Mouse (Mus musculus) adrenal gland, adult 18-20 months (tissue): Measurements from ENCODE around the gene Mettl7b. TPM values are rescaled to one million over a fixed set of nuclear protein-coding genes. Genes with fewer than 3 reads are reported as not detected.
A peak's percentile ranks its signal among the peaks of the same experiment; 100 is the strongest.
"Not testable (repeated sequence)": the region's sequence is repeated elsewhere in the genome, so short reads cannot be mapped to it uniquely, and the experiment has no call there.

ENCODE experiments used
- DNase-seq, 2 experiments: peaks; one replicate each; pipeline ENCODE4 v3.0.0; 2021 to 2022; ENCODE audit warnings: low spot score in 2 of 2
- long read RNA-seq, 2 experiments: library from polyadenylated mRNA; stranded (forward); transcript quantifications; one replicate each; pipeline ENCODE4 v2.0.0; 2021
- total RNA-seq, 2 experiments: library from RNA; stranded (reverse); gene quantifications; 1 replicate in 1 of 2; 2 replicates in 1 of 2; pipeline ENCODE4 v1.2.3; 2021

Gene Mettl7b
- under 1 TPM; 0.32 to 0.33 TPM for total RNA-seq
- long read RNA-seq, experiment 1, result 0 reads
- long read RNA-seq, experiment 2, result 0 reads

DNA sequence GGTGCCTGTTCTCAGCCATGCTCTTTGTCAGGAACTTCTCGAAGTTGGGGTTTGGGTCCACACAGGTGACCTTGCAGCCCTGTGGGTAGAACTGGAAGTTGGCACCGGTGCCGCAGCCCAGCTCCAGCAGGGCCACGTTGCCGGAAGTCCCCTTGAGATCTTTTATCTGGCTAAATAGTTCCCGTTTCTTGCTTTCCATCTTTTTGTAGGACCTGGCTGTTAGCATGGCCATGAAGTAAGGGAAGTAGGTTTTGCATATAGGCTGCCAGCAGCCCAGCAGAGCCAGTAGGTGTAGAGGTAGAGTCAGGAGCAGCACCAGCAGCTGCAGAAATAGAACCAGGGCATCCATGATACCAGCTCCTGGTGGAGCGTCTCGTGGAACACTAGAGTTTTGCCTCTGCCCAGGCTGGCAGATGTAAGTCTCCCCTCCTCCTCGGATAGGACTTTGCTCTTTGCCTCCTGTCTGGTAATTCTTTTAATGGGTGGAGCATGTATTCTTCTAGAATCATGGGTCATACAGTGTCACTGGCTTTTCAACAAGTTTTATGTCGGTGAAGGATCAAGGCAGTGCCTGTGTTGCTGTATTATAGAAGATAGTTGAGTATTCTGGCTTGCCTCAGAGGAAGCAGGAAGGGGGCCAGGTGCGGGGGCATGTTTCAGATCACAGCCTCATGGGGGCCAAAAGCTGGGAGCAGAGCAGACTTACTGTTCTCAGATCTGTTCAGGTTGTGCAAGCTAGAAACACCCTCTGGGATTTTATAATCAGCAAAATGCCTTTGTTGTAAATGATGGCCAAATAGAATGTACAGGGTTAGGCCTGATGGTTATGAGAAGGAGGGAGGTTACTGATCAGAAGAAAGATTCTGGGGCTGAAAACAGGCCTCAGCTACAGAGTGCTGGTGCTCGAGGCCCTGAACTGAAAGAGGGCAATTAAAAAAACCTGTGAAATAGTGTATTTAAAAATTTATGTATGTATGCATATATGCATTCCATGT, at the start of gene Mettl7b:
Gene Mettl7b, minus strand, starts transcription at position 399 of the 995 bp plus-strand sequence.
- no peak for DNase-seq

DNA sequence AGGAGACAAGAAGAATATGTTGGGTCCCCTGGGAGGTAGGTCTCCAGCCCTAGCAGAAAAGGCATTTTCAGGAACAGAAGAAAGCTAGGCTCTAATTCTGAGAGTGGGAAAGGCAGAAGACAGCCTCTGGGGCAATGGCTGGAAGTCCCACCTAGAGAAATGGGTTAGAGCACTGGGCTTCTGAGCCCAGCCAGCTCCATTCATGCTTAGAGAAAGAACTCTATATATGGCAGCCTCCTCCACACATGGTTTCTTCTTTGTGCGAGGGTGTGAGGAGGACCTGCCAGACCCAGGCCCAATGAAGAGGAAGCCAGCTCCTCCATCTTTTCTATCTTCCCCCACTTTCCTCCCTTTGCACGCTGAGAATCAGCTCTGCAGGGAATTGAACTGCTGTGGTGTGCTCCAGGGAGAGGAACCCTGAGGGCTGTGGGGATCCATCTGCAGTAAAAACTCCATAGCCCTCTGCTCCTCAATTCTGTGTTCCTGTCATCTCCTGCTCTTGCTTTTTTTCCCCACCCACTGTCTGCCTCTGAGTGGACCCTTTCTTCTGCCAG, 49.6 kb upstream of the Mettl7b start, which contains the start of gene Olfr763:
Gene Olfr763, plus strand, starts transcription at position 504 of the 554 bp plus-strand sequence.
- DNase-seq, result no peak

DNA sequence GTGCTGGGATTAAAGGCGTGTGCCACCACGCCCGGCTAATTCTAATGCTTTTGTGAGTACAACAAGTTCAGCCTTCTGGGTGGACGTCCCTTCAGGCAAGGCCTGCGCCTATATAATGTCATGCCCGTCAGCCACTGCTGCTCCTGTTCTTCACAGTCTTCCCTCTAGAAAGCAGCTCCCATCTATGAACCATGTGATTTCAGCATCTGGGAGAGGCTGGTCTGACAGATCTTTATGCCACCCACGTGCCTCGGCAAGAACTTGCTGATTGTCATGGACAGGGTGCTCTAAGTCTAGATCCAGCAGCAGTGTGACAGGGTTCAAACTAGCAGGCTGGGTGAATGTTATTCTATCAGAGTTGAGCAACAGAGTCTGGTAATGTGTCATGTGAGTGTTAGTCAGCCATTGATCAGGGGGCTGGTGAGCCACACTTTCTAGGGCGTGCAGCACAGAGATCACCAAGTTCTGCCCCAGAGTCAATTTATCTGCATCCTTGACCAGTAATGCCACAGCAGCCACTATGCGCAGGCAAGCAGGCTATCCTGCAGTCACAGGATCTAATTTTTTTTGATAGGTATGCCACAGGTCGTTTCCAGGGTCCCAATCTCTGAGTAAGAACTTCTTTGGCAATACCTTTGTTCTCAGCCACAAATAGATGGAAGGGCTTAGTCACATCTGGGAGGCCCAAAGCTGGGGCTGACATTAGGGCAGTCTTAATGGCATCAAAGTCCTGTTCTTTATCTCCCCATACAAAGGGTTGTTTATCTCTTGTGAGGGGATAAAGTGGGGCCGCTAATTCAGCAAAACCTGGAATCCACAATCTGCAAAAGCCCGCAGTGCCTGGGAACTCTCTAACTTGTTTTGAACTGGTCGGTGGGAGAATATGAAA, 43.5 kb upstream of the Mettl7b start:
- DNase-seq, result no peak

DNA sequence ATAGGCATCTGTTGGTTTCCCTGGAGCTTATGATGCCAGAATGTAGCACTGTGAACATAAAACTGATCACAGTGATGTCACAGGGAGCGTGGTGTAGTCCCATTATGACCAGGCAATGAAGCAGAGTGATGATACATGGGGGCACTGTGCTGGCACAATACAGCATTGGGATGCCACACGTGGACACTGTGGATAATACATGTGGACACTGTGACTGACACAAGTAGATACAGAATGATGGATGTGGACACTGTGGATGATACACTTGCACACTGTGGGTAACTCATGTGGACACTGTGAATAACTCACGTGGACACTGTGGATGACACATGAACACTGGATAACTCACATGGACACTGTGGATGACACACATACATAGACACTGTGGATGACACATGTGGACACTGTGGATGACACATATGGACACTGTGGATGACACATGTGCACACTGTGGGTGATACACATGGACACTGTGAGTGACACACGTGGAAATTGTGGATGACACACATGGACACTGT, 35.8 kb upstream of the Mettl7b start:
- DNase-seq, result no peak

DNA sequence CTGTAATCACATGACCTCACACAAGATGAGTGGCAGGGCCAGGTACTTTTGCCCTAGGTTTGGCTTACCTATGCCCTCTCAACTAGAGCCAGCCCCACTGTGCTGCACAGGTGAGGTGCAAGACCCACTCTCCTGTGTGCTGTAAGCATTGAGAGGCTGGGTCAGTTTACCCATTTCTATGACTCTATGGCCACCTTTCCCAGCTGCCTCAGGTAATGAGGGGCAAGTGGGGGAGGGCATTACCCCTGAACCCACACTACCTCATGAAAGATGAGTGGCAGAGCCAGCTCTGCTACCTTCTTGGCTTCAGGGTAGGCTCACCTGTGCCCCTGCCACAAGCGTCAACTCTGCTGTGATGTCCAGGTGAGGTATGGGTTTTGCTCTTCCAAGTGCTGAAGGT, 35.0 kb upstream of the Mettl7b start:
- DNase-seq, result no peak

DNA sequence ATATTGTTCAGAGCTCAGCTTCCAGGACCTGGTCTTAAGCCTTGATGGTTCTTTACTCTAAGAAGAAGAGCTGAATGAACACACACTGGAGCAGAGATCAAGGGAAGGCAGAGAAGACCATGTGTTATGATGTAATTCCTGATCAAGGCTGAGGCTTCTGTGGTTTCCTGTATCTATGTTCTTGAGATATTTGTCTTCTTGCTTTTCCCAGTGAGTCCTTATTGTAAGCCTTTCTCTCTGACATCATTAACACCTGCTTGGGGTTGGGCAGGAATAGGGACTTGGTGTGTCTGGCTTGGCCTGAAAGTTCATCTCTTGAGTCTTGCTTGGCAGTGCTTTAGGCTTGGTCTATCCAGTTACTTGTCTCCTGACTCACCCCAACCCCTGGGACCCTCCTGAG, 30.2 kb upstream of the Mettl7b start:
- no peak for DNase-seq

DNA sequence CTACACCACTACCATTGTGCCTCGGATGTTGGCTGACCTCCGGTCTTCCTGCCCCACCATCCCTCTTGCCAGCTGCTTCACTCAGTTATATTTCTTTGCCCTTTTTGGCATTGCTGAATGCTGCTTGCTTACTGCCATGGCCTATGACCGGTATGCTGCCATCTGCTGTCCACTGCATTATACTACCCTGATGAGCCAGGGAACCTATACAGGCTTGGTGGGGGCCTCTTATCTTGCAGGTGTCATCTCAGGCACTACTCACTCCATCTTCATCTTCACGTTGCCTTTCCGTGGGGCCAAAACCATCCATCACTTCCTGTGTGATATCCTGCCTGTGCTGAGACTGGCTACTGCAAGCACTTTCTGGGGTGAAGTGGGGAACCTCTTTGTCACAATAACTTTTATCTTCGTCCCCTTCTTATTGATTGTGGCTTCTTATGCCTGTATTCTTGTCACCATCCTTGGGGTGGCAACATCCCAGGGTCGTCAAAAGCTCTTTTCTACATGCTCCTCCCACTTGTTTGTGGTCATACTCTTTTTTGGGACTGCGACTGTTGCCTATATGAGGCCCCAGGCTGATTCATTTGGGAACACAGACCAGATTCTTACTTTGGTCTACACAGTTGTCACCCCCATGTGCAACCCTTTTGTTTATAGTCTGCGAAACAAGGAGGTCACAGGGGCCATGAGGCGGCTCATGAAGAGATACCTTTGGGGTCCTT, 29.5 kb upstream of the Mettl7b start:
- not testable (repeated sequence) for DNase-seq

DNA sequence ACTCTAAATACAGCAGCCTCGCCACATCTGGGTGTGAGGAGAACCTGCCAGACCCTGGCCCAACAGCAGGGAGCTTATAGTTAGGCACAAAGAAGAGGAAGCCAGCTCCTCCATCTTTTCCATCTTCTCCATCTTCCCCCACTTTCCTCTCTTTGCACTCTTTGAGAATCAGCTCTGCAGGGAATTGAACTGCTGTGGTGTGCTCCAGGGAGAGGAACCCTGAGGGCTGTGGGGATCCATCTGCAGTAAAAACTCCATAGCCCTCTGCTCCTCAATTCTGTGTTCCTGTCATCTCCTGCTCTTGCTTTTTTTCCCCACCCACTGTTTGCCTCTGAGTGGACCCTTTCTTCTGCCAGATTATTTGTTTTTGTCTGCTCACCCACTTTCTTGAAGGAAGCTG, 28.3 kb upstream of the Mettl7b start, which contains the start of gene Olfr9:
Gene Olfr9, plus strand, starts transcription at position 301 of the 400 bp plus-strand sequence.
- DNase-seq, result not testable (repeated sequence)

DNA sequence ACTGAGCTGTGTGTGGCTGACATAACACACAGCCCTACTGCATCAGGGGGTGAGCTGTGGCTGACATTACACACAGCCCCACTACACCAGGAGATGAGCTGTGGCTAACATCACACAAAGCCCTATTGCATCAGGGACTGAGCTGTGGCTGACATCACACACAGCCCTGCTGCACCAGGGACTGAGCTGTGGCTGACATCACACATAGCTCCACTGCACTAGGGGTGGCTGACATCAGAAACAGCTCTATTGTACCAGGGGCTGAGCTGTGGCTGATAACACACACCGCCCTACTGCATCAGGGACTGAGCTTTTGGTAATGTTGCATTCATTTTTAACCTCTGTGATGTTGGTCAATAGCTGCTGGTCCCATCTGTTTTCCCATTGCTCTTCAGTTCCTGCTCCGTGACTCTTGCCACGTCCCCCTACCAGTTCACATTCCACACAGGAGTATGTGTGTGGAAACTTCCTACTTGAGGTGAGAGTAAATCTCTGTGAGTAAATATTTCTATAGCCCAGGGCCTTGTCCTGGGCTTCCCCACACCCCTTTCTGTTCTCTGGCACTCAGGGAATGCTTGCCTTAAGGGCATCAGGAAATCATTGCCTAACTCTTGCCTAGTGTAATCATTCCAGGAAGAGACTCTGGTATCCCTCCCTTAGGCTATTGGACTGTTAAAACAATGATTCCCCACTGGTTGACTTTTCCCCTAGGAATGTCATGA, 20.0 kb upstream of the Mettl7b start:
- no peak for DNase-seq

DNA sequence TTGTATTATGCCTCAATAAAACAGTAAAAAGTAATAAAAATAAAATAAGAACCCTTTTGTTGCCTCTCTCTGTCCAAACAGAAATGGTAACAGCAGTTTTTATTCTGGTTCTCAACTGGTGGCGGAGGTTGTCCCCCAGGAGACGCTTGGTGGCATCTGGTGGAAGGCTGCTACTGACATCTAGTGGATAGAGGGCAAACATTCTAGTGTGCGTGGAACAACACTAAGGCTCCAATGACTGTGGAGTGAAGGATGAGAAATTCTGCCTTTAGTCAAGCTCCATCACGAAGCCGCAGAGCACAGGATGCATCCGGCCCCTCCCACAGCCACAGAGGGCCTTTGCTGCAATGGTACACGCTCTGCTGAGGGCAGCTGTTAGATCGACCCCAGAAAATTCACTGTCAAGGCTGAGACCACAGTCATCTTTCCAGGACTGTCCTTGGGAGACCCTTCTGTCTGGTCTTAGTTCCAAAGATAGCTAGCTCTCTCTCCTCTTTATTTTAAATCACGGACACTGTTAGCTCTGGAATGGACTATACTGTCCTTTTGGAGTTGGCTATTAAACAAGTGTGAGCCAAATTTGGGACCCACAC, 16.8 kb upstream of the Mettl7b start:
- peak; percentile 21 to 24 for DNase-seq

DNA sequence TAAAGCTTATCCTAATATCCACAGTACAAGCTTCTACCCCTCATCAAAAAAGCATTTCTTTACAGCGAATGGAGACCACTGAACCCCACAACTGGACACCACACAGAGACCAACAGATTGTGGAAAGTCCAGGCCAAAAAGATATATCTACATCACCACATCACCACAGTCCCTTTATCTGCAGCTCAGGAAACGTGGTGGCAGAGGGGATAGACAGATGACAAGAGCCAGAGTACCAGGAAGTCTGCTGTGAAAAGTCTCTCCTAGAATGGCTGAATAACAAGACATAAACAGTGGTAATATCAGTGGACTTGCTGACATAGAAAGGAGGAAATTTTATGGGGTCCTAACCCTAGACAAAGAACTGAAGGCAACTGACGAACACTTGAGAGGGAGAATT, 15.6 kb upstream of the Mettl7b start:
- no peak for DNase-seq

DNA sequence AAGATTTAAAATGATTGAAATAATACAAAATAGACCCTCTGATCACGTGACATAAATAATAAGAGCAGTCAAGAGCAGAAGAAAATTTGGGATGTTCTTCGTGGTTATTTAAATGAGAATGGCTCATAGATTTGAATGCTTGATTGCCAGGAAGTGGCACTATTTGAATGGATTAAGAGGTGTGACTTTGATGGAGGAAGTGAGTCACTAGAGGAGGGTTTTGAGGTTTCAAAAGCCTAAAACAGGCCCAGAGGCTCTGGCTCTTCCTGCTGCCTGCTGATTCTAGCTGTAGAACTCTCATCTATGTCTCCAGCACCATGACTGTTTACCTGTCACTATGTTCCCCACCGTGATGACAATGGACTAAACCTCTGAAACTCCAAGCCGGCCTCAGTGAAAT, 12.1 kb upstream of the Mettl7b start:
- DNase-seq, result no peak

DNA sequence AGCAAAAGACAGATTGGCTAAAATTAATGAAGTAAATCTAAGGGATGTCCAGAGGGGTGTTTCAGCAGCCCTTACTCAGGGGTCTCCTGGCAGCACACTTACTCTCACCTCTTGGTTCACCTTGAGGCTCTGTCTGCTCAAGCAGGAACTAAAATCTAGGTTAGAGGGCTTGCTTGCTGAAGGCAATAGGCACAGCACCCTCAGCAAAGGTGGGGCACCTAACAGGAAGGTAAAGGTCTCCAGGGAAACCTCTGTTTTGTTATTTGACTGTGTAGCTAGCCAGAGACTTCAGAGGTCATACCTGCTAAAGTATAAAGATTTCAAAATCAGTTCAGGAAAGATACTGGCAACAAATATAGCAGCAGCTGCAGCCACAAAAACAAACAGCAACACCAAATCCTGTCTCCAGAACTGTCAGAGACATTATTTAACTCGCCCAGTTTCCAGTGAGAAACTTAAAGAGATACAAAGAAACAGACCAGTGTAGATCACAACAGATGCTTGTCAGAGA, 10.0 kb upstream of the Mettl7b start:
- no peak for DNase-seq

DNA sequence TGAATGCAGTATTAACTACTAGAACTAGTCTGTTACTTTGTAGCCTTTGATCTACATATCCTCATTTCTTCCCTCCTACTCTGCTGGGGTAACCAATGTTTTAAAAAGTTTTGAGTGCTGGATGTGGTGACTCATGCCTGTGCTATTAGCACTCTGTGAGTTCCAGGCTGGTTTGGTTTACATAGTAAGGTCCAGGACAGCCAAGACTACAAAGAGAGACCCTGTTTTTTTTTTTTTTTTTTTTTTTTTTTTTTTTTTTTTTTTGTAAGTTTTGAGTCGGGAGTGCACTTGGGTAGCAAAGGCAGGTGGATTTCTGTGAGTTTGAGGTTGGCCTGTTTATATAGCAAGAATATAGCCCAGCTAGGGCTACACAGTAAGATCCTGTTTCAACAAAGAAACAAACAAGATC, 7.6 kb upstream of the Mettl7b start:
- no peak for DNase-seq

DNA sequence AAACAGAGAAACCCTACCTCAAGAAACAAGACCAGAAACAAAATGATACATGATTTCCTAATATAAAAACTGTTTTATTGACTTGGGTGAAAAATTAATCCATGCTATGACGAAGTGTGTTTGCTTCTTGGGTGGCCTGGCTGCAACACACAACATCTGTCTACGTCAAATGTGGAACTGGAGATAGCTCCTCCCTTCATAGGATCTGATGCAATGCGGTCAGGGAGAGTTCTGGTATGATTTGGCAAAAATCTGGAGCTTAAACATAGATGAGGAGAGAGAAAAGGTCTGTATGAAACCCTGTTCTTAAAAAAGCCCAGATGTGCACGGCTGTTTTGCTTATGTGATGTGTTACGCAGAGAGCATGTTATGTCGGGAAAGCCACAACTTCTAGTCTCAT, 5.1 kb upstream of the Mettl7b start:
- DNase-seq, result no peak

DNA sequence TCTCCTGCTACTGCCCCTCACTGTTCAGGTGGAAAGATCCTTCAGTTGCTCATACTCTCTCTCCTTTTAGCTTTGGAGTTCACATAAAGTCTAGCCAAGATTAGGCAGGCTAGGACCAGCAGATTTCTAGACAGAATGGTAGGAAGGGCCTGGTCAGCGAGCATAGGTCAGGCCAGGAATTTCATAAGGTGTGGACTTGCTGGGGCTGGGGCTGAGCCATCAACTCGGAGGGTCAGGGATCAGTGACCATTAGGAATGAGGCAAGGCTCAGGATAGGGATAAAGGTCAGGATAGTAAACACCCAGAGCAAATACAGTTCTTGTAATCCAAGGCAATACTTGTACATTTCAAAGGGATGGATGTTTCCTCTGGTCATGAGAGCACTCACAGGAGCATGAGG, 4.2 kb upstream of the Mettl7b start:
- no peak for DNase-seq

DNA sequence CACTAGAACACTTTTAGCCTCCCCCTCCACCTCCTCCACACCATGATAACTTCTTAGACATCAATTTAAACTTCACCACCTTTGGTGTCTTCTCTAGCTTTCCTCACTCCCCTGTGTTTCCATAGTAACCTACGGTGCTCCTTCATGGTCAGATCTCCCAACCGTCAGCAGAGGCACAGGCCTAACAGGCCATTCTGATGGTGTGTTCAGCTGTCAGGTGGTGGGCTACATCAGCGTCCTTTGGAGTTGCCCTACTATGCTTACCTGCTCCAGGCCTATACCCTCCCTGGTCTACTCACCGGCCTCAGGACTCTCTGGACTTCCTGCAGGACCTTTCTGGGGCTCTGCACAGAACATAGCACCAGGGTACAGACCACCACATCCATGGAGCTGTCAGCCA, 646 bp downstream of the Mettl7b start:
- DNase-seq, result no peak

DNA sequence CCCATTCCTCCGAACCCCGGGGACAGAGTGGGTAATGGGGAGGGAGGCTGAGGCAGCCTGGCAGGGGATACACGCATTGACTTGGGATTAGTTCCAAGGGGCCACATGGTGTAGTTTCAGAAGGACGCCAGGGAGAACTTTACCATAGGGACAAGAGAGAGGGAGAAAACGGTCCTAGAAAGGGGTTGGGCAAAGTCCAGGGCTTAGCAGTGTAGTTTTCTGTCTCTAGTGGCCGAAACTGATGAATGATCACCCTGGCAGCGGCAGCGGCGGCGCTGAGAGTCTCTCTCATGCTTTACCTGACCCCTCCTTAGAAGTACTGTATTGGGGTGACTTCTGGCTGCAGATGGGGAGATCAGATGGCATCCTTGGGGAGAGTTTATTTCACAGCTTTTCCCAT, 2.4 kb downstream of the Mettl7b start:
- DNase-seq, result no peak
